Mouse (Mus musculus) splenic B cell, adult 2 months (primary cell): ENCODE measurements around the gene Eif5b.
A peak's percentile ranks its signal among the peaks of the same experiment; 100 is the strongest.
"Not testable (repeated sequence)": the region's sequence is repeated elsewhere in the genome, so short reads cannot be mapped to it uniquely, and the experiment has no call there.

Source experiments
- DNase-seq: peaks from one replicate; pipeline ENCODE4 v3.0.0-alpha.2; 2011; ENCODE audit warnings: low read depth, low spot score
- H3K27me3 ChIP-seq: 2 replicates; pipeline ENCODE4 v1.6.1; 2012; ENCODE audit warnings: mild to moderate bottlenecking, low read length, moderate library complexity, mixed read lengths; ENCODE audit not compliant: control insufficient read depth, poor library complexity, insufficient read depth, severe bottlenecking
- H3K36me3 ChIP-seq: 2 replicates; pipeline ENCODE4 v1.6.1; 2012; ENCODE audit warnings: mild to moderate bottlenecking, low read length, moderate library complexity, mixed read lengths; ENCODE audit not compliant: control insufficient read depth, poor library complexity, insufficient read depth, severe bottlenecking

Gene Eif5b

GRCm38 (mm10) chr1:37997867-37998266, at the start of gene Eif5b, which contains the start of gene Txndc9:
Gene Eif5b, plus strand, starts transcription at chr1:37998010.
Gene Txndc9, minus strand, starts transcription at chr1:37997893.
- DNase-seq, result peak; percentile 96
- Histone ChIP-seq H3K36me3 (peaks cover 12% of the 10 kb centered on the region; the same call in 1 of the 2 replicates), H3K27me3 (no peaks in the 10 kb centered on the region)

- H3K27me3 ChIP-seq, result no peaks in the 10 kb centered on the region; the same call in 1 of the 2 replicates
- H3K36me3 ChIP-seq, result no peaks in the 10 kb centered on the region
- no peak for DNase-seq
These were observed 48.9 kb upstream of the Eif5b start for GRCm38 (mm10) chr1:37948906-37949305.

- Histone ChIP-seq H3K27me3 (no peaks in the 10 kb centered on the region), H3K36me3 (no peaks in the 10 kb centered on the region)
- DNase-seq, result no peak
These were observed 43.0 kb upstream of the Eif5b start for GRCm38 (mm10) chr1:37954786-37955185.

GRCm38 (mm10) chr1:37955251-37955650, 42.6 kb upstream of the Eif5b start:
- DNase-seq, result no peak
- Histone ChIP-seq H3K36me3 (no peaks in the 10 kb centered on the region), H3K27me3 (no peaks in the 10 kb centered on the region)

- H3K36me3 ChIP-seq, result no peaks in the 10 kb centered on the region
- no peak for DNase-seq
- H3K27me3 ChIP-seq, result no peaks in the 10 kb centered on the region
These were observed 40.9 kb upstream of the Eif5b start for GRCm38 (mm10) chr1:37956690-37957431.

- no peaks in the 10 kb centered on the region for H3K27me3 ChIP-seq
- H3K36me3 ChIP-seq, result no peaks in the 10 kb centered on the region
- no peak for DNase-seq
These were observed 40.2 kb upstream of the Eif5b start, which contains the start of gene Lyg1 for GRCm38 (mm10) chr1:37957659-37958058. Gene Lyg1, minus strand, starts transcription at chr1:37957759.

GRCm38 (mm10) chr1:37958516-37958915, 39.3 kb upstream of the Eif5b start:
- Histone ChIP-seq H3K36me3 (no peaks in the 10 kb centered on the region), H3K27me3 (no peaks in the 10 kb centered on the region)
- DNase-seq, result no peak

- no peaks in the 10 kb centered on the region for H3K27me3 ChIP-seq
- DNase-seq, result no peak
- no peaks in the 10 kb centered on the region for H3K36me3 ChIP-seq
These were observed 38.3 kb upstream of the Eif5b start for GRCm38 (mm10) chr1:37959486-37959885.

GRCm38 (mm10) chr1:37965571-37965970, 32.2 kb upstream of the Eif5b start:
- Histone ChIP-seq H3K27me3 (no peaks in the 10 kb centered on the region), H3K36me3 (no peaks in the 10 kb centered on the region)
- DNase-seq, result no peak

- H3K27me3 ChIP-seq, result no peaks in the 10 kb centered on the region
These were observed 29.1 kb upstream of the Eif5b start for GRCm38 (mm10) chr1:37968746-37969145.

GRCm38 (mm10) chr1:37971520-37971919, 26.3 kb upstream of the Eif5b start:
- Histone ChIP-seq H3K36me3 (no peaks in the 10 kb centered on the region), H3K27me3 (no peaks in the 10 kb centered on the region)
- no peak for DNase-seq

More at GRCm38 (mm10) chr1:37968746-37969145, 29.1 kb upstream of the Eif5b start:
- no peak for DNase-seq
- no peaks in the 10 kb centered on the region for H3K36me3 ChIP-seq

GRCm38 (mm10) chr1:37976666-37977065, 21.1 kb upstream of the Eif5b start:
- not testable (repeated sequence) for DNase-seq, H3K36me3 ChIP-seq, H3K27me3 ChIP-seq

- H3K36me3 ChIP-seq, result no peaks in the 10 kb centered on the region
- no peak for DNase-seq
- H3K27me3 ChIP-seq, result no peaks in the 10 kb centered on the region
These were observed 20.5 kb upstream of the Eif5b start for GRCm38 (mm10) chr1:37977303-37977702.

GRCm38 (mm10) chr1:37984326-37984725, 13.5 kb upstream of the Eif5b start:
- DNase-seq, result no peak
- Histone ChIP-seq H3K27me3 (no peaks in the 10 kb centered on the region), H3K36me3 (peaks cover 5% of the 10 kb centered on the region)

- peaks cover 11% of the 10 kb centered on the region for H3K36me3 ChIP-seq
- no peaks in the 10 kb centered on the region for H3K27me3 ChIP-seq
- DNase-seq, result peak; percentile 17
These were observed 12.0 kb upstream of the Eif5b start for GRCm38 (mm10) chr1:37985764-37986323.
